Mouse (Mus musculus): ENCODE results near the gene Suox. TPM values are rescaled to one million over a fixed set of nuclear protein-coding genes. Genes with fewer than 3 reads are reported as not detected.

Gene Suox
- polyA plus RNA-seq, 1 experiment from 2014 or later, result 15.3 TPM

DNA sequence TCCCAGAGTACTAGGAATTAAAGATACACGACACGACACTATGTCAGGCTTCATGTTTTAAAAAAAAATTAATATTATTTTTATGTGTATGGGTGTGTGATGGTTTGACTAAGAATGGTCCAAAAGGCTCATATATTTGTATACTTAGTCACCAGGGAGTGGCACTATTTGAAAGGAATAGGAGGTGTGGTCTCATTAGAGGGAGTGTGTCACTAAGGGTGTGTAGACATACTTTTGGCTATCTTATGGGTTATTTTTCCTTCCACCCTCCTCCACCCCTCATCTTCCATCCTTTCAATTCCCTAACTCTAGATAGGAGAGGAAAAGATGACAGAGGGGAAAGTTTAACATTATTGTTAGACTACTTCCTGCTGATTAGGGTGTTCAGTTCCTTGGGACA, 8.1 kb downstream of the Suox start:
- no peak overlapping the region for H3K4me2 ChIP-seq (ENCODE audit: low read depth, low read length)
- no peaks in the 10 kb centered on the region for H3K4me1 ChIP-seq (ENCODE audit: control insufficient read depth, insufficient read depth, low read length)
- no peak for ATAC-seq (replicated peaks; ENCODE audit: extremely low read depth, insufficient read depth, low FRiP score)
- WGBS, result 90% methylated on average over 2 of the region's 2 CpGs
- 0 out of 2 replicates have a peak, but pooled peaks cover 1% of the 10 kb centered on the region for H3K36me3 ChIP-seq (ENCODE audit: control insufficient read depth, insufficient read depth)
- H3K4me3 ChIP-seq (ENCODE audit: low read length), result no peak overlapping the region
- H3K27ac ChIP-seq (ENCODE audit: low read length), result no peak overlapping the region
- no peaks in the 10 kb centered on the region for H3K27me3 ChIP-seq (ENCODE audit: control insufficient read depth, insufficient read depth, low read length)
- H3K9me3 ChIP-seq (replicated peaks; ENCODE audit: control insufficient read depth, low read length), result no peaks in the 10 kb centered on the region
- no peak overlapping the region for H3K9ac ChIP-seq (ENCODE audit: low read length)

DNA sequence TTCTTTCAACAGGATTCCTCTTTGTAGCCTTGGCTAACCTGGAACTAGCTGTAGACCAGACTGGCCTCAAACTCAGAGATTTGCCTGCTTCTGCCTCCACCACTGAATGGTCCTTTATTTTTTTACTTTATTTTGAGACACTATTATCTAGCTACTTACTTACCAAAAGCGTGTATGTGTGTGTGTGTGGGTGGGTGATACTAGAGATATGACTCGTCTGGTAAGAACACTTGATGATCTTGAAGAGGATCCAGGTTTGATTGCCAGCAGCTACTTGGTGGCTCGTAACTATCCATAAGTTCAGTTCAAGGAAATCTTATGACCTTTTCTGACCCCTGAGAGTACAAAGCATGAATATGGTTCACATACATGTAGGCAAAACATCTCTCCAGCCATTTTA, 8.6 kb downstream of the Suox start:
- 72% methylated on average over 3 of the region's 3 CpGs for WGBS
- no peaks in the 10 kb centered on the region for H3K4me1 ChIP-seq (ENCODE audit: control insufficient read depth, insufficient read depth, low read length)
- no peak overlapping the region for H3K27ac ChIP-seq (ENCODE audit: low read length)
- H3K9me3 ChIP-seq (replicated peaks; ENCODE audit: control insufficient read depth, low read length), result no peaks in the 10 kb centered on the region
- H3K4me3 ChIP-seq (ENCODE audit: low read length), result no peak overlapping the region
- H3K36me3 ChIP-seq (ENCODE audit: control insufficient read depth, insufficient read depth), result no peaks in the 10 kb centered on the region
- ATAC-seq (replicated peaks; ENCODE audit: extremely low read depth, insufficient read depth, low FRiP score), result no peak
- H3K4me2 ChIP-seq (ENCODE audit: low read depth, low read length), result no peak overlapping the region
- no peak overlapping the region for H3K9ac ChIP-seq (ENCODE audit: low read length)
- H3K27me3 ChIP-seq (ENCODE audit: control insufficient read depth, insufficient read depth, low read length), result no peaks in the 10 kb centered on the region

DNA sequence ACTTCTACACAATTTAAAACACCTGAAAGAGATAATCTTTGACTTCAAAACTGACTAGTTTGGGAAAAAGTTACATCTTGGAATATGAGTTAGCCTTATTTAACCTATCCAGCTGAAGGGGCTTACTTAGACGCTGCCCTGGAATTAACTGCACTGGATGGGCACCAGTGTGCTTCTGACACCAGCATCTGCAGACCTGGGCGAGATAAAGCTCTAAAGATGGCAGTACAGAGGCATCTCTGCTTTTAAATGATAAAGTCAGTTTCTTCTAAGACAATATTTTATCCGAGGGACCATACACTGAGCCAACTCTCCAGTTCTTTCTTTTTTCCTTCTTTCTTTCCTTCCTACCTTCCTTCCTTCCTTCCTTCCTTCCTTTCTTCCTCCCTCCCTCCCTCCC, 9.1 kb downstream of the Suox start:
- Histone ChIP-seq H3K27me3 (ENCODE audit: control insufficient read depth, insufficient read depth, low read length) (no peaks in the 10 kb centered on the region), H3K9ac (ENCODE audit: low read length) (no peak overlapping the region), H3K9me3 (replicated peaks; ENCODE audit: control insufficient read depth, low read length) (no peaks in the 10 kb centered on the region), H3K4me1 (ENCODE audit: control insufficient read depth, insufficient read depth, low read length) (no peaks in the 10 kb centered on the region), H3K27ac (ENCODE audit: low read length) (no peak overlapping the region), H3K4me2 (ENCODE audit: low read depth, low read length) (no peak overlapping the region), H3K4me3 (ENCODE audit: low read length) (no peak overlapping the region), H3K36me3 (ENCODE audit: control insufficient read depth, insufficient read depth) (no peaks in the 10 kb centered on the region)
- ATAC-seq (replicated peaks; ENCODE audit: extremely low read depth, insufficient read depth, low FRiP score), result no peak
- 58% methylated on average over 3 of the region's 3 CpGs for WGBS

DNA sequence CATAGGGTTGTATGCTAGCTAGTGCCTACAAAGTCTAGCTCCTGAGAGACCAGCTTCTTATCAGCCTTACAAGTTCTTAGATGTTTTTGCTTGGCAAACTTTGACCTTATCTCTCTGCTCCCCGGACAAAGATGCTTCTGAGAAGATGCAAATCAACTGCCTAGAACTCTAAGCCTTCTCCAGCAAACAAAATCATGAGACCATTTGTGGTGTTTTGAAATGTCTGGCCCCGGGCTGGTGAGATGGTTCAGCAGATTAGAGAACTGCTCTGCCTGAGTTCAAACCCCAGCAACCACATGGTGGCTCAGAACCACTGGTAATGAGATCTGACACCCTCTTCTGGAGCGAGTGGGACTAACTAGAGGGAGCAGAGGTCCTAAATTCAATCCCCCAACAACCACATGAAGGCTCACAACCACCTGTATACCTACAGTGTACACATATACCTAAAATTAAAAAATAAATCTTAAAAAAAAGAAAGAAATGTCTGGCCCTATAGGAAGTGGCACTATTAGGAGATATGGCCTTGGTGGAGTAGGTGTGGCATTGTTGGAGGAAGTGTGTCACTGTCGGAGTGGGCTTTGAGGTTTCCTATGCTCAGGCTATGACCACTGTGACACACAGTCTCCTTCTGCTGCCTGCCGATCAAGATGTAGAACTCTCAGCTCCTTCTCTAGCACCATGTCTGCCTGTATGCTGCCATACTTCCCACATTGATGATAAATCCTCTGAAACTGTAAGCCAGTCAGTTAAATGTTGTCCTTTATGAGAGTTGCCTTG, 10.2 kb downstream of the Suox start:
- WGBS, result 47% methylated on average over 5 of the region's 5 CpGs
- H3K9ac ChIP-seq (ENCODE audit: low read length), result no peak overlapping the region
- no peak for ATAC-seq (replicated peaks; ENCODE audit: extremely low read depth, insufficient read depth, low FRiP score)

DNA sequence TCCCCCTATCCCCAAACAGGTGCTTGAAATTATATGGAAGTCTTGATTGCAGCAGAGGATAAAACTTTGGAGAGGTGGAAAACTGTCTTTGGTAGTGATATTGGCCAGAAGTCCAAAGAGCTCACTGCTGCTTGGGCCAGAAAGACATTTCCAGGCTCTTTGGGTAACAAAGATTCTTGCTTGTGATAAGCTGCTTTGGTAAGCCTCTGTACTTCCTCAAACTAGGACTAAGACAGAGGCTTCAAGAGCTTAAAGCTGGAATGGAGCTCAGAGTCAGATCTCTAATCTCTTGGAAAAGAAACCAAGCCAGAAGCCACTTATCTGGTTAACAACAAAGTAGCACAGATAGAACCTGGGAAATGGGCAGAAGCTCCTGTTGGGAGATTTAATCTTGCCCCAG, 11.4 kb downstream of the Suox start:
- no peak for ATAC-seq (replicated peaks; ENCODE audit: extremely low read depth, insufficient read depth, low FRiP score)
- H3K4me1 ChIP-seq (ENCODE audit: control insufficient read depth, insufficient read depth, low read length), result no peaks in the 10 kb centered on the region

More for the DNA sequence above, 10.2 kb downstream of the Suox start:
- Histone ChIP-seq H3K36me3 (ENCODE audit: control insufficient read depth, insufficient read depth) (no peaks in the 10 kb centered on the region), H3K27me3 (ENCODE audit: control insufficient read depth, insufficient read depth, low read length) (no peaks in the 10 kb centered on the region; the same call in 1 of the 2 replicates), H3K4me3 (ENCODE audit: low read length) (no peak overlapping the region), H3K9me3 (replicated peaks; ENCODE audit: control insufficient read depth, low read length) (no peaks in the 10 kb centered on the region), H3K4me2 (ENCODE audit: low read depth, low read length) (no peak overlapping the region), H3K4me1 (ENCODE audit: control insufficient read depth, insufficient read depth, low read length) (no peaks in the 10 kb centered on the region), H3K27ac (ENCODE audit: low read length) (no peak overlapping the region)

DNA sequence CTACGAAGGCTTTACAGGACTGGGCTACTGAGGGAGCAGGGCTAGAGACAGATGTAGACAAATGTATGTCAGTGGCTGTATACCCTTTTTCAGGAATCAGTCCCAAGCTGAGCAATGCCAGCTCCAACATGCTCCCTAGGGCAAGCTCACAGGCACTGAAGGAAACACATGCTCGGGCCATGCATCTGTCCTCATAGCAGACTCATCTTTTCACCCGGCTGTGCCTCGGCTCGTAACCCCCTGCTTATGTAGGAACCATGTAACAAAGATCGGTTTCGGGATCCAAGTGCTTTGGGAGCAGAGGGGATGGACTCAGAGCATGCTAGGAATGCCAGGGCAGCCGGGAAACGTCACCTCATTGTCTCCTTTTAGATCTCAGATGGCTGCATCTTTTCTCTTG, 14.4 kb downstream of the Suox start:
- no peak for ATAC-seq (replicated peaks; ENCODE audit: extremely low read depth, insufficient read depth, low FRiP score)
- Histone ChIP-seq H3K9me3 (replicated peaks; ENCODE audit: control insufficient read depth, low read length) (no peaks in the 10 kb centered on the region), H3K27ac (ENCODE audit: low read length) (no peak overlapping the region), H3K4me3 (ENCODE audit: low read length) (no peak overlapping the region), H3K4me1 (ENCODE audit: control insufficient read depth, insufficient read depth, low read length) (peaks cover 3% of the 10 kb centered on the region), H3K9ac (ENCODE audit: low read length) (no peak overlapping the region), H3K27me3 (ENCODE audit: control insufficient read depth, insufficient read depth, low read length) (no peaks in the 10 kb centered on the region; the same call in 1 of the 2 replicates), H3K4me2 (ENCODE audit: low read depth, low read length) (no peak overlapping the region), H3K36me3 (ENCODE audit: control insufficient read depth, insufficient read depth) (no peaks in the 10 kb centered on the region)
- WGBS, result 43% methylated on average over 9 of the region's 9 CpGs

More for the DNA sequence above, 11.4 kb downstream of the Suox start:
- no peak overlapping the region for H3K4me2 ChIP-seq (ENCODE audit: low read depth, low read length)
- no peaks in the 10 kb centered on the region for H3K9me3 ChIP-seq (replicated peaks; ENCODE audit: control insufficient read depth, low read length)
- no peaks in the 10 kb centered on the region; the same call in 1 of the 2 replicates for H3K27me3 ChIP-seq (ENCODE audit: control insufficient read depth, insufficient read depth, low read length)
- no peak overlapping the region for H3K27ac ChIP-seq (ENCODE audit: low read length)
- no peak overlapping the region for H3K9ac ChIP-seq (ENCODE audit: low read length)
- no peak overlapping the region for H3K4me3 ChIP-seq (ENCODE audit: low read length)
- no peaks in the 10 kb centered on the region for H3K36me3 ChIP-seq (ENCODE audit: control insufficient read depth, insufficient read depth)

DNA sequence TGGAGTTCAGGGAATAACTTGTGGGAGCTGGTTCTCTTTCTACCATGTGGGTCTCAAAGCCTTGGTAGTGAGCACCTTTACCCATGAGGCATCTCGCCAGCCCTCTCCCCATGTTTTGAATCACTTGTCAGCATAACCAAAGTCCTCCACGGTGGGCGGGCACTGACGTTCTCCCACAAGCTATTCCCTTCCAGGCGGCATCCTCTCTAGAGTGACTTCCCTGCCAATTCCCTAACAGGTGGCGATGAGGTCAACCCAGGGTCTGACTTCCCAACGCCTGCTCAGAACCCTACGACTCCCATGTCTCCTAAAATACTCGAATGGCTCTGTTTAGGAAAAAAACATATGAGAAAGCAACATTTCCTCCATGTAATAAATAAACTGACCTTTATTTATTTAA, 16.0 kb downstream of the Suox start:
- Histone ChIP-seq H3K9ac (ENCODE audit: low read length) (no peak overlapping the region), H3K36me3 (ENCODE audit: control insufficient read depth, insufficient read depth) (no peaks in the 10 kb centered on the region), H3K4me2 (ENCODE audit: low read depth, low read length) (no peak overlapping the region), H3K4me3 (ENCODE audit: low read length) (no peak overlapping the region), H3K27ac (ENCODE audit: low read length) (no peak overlapping the region), H3K27me3 (ENCODE audit: control insufficient read depth, insufficient read depth, low read length) (no peaks in the 10 kb centered on the region; the same call in 1 of the 2 replicates), H3K4me1 (ENCODE audit: control insufficient read depth, insufficient read depth, low read length) (peaks cover 3% of the 10 kb centered on the region), H3K9me3 (replicated peaks; ENCODE audit: control insufficient read depth, low read length) (no peaks in the 10 kb centered on the region)
- ATAC-seq (replicated peaks; ENCODE audit: extremely low read depth, insufficient read depth, low FRiP score), result no peak
- 58% methylated on average over 9 of the region's 9 CpGs for WGBS

DNA sequence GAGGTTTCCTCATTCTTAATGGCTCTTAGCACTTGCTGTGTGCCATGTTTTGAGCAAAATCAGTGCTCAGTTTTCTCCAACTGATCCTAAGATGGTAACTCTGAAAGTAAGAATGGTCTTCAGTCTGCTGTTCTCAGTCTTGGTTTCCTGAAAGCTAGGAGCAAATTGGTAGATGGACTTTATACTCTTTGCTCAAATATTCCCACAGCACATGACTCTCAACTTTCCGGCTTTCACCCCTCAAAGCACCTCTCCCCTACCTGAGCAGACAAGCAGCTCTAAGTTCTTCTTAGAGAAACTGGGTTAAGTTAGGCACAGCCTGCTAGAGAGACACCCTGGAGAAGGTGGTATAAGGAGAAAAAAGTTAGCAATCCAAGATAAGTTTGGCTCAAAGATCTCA, 17.1 kb downstream of the Suox start:
- Histone ChIP-seq H3K4me3 (ENCODE audit: low read length) (no peak overlapping the region), H3K4me1 (ENCODE audit: control insufficient read depth, insufficient read depth, low read length) (peaks cover 3% of the 10 kb centered on the region), H3K9ac (ENCODE audit: low read length) (no peak overlapping the region), H3K9me3 (replicated peaks; ENCODE audit: control insufficient read depth, low read length) (no peaks in the 10 kb centered on the region), H3K36me3 (ENCODE audit: control insufficient read depth, insufficient read depth) (no peaks in the 10 kb centered on the region), H3K27ac (ENCODE audit: low read length) (no peak overlapping the region), H3K4me2 (ENCODE audit: low read depth, low read length) (no peak overlapping the region), H3K27me3 (ENCODE audit: control insufficient read depth, insufficient read depth, low read length) (no peaks in the 10 kb centered on the region; the same call in 1 of the 2 replicates)
- ATAC-seq (replicated peaks; ENCODE audit: extremely low read depth, insufficient read depth, low FRiP score), result no peak
- WGBS, result 83% methylated on average over 1 of the region's 1 CpGs

DNA sequence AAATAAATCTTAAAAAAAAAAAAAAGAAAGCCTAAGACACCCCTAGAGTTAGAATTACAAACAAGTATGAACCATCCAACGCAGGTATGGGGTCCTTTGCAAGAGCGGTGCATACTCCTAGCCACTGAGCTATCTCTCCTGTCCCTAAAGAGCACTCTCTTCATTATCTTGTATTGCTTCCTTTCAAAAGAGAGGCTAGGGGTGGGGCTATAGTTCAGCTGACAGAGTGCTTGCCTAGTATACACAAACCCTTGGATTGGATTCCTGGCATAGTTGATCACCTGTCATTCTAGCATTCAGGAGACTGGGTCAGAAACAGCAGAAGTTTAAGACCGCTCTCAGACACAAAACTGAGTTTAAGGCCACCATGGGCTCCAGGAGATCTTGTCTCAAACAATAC, 18.6 kb downstream of the Suox start:
- H3K4me2 ChIP-seq (ENCODE audit: low read depth, low read length), result no peak overlapping the region
- no peak overlapping the region for H3K27ac ChIP-seq (ENCODE audit: low read length)
- no peaks in the 10 kb centered on the region; the same call in 1 of the 2 replicates for H3K27me3 ChIP-seq (ENCODE audit: control insufficient read depth, insufficient read depth, low read length)
- H3K36me3 ChIP-seq (ENCODE audit: control insufficient read depth, insufficient read depth), result no peaks in the 10 kb centered on the region
- H3K4me3 ChIP-seq (ENCODE audit: low read length), result no peak overlapping the region
- H3K9me3 ChIP-seq (replicated peaks; ENCODE audit: control insufficient read depth, low read length), result no peaks in the 10 kb centered on the region
- no peak overlapping the region for H3K9ac ChIP-seq (ENCODE audit: low read length)
- ATAC-seq (replicated peaks; ENCODE audit: extremely low read depth, insufficient read depth, low FRiP score), result no peak
- H3K4me1 ChIP-seq (ENCODE audit: control insufficient read depth, insufficient read depth, low read length), result peaks cover 3% of the 10 kb centered on the region
- 48% methylated on average over 3 of the region's 3 CpGs for WGBS

Measured in heart, embryonic 16.5 days (tissue).